8 mouse cellular contexts compared by ENCODE assay signal in genomic region chr15:78529428-78529990, GRCm38 (mm10). TPM values are rescaled to one million over a fixed set of nuclear protein-coding genes. Genes with fewer than 3 reads are reported as not detected.
DNase-seq lines count a peak whose midpoint lies in the region.

No protein-coding gene starts in this region.

- intact Hi-C loops in left cerebral cortex, postnatal 14 days (cut with DNase I) = loop anchor here (2.0 kb wide), 1 partner anchor 83 kb away; no protein-coding TSS in a partner anchor

- DNase-seq in adipocyte (ENCODE audit: low spot score) = peak; percentile 76
- peak; percentile 33 to 61 for DNase-seq in cerebellum, postnatal 4 days (ENCODE audit: low spot score in 2 of 2)
- peak; percentile 73 for DNase-seq in gastrocnemius, postnatal 10 days
- peak; percentile 54 for DNase-seq in induced T-regulatory cell, adult 2 months (ENCODE audit: low read depth)
- DNase-seq in left cerebral cortex, postnatal 14 days (ENCODE audit: low spot score in 2 of 2) = peak; percentile 68 to 84
- peak; percentile 63 for DNase-seq in mesoderm, embryonic 11.5 days (ENCODE audit: low read depth, low spot score)
- peak; percentile 50 for DNase-seq in skeletal muscle tissue, adult 2 months (ENCODE audit: low read depth, low spot score)
- DNase-seq in c-Kit-positive CD71-positive TER-119-positive erythroid progenitor cells, embryonic 14.5 days (ENCODE audit: low spot score) = no peak

RNA-seq across cellular contexts. Expression of gene C1qtnf6, which starts 1.7 kb away (rescaled TPM):
- 10 to 100 TPM; 53.5 to 58.3 TPM for total RNA-seq in gastrocnemius, postnatal 10 days (2021)
- 1 to 10 TPM; 7.7 to 9.0 TPM for total RNA-seq in left cerebral cortex, postnatal 14 days (2021)

RNA-seq across cellular contexts. Expression of gene Sstr3, which starts 15.0 kb away (rescaled TPM):
- total RNA-seq in gastrocnemius, postnatal 10 days (2021) = under 1 TPM in 1 of 2 experiments, not detected in 1; 0.40 TPM
- 10 to 100 TPM; 16.7 to 20.6 TPM for total RNA-seq in left cerebral cortex, postnatal 14 days (2021)

RNA-seq across cellular contexts. Expression of gene Il2rb, which starts 34.4 kb away (rescaled TPM):
- total RNA-seq in gastrocnemius, postnatal 10 days (2021) = under 1 TPM in 1 of 2 experiments, not detected in 1; 0.18 TPM
- under 1 TPM in 1 of 2 experiments, not detected in 1; 0.11 TPM for total RNA-seq in left cerebral cortex, postnatal 14 days (2021)

RNA-seq across cellular contexts. Expression of gene Rac2, which starts 43.1 kb away (rescaled TPM):
- 10 to 100 TPM in 1 of 2 experiments, 1 to 10 TPM in 1; 1.7 to 12.4 TPM for total RNA-seq in gastrocnemius, postnatal 10 days (2021)
- 1 to 10 TPM; 2.3 to 4.6 TPM for total RNA-seq in left cerebral cortex, postnatal 14 days (2021)

Comparison
In these comparisons a context has a peak if more than half of its experiments do, and no peak if none do; other contexts are left out.
1. RNA of gene C1qtnf6, which starts 1.7 kb away (total RNA-seq): 53.5 to 58.3 TPM in gastrocnemius, postnatal 10 days; 7.7 to 9.0 TPM in left cerebral cortex, postnatal 14 days; every median in the first group is over 4 times any median in the second.
2. RNA of gene Sstr3, which starts 15.0 kb away (total RNA-seq): 16.7 to 20.6 TPM in left cerebral cortex, postnatal 14 days; 0.40 TPM in gastrocnemius, postnatal 10 days; every median in the first group is over 10 times any median in the second.